Mouse (Mus musculus) bone marrow macrophage, adult 2 months (primary cell): ENCODE data around the gene Shc2.

ENCODE experiments used
- CTCF ChIP-seq: IDR thresholded peaks from 2 replicates; pipeline ENCODE4 v1.5.1; 2012; ENCODE audit warnings: low read depth, mild to moderate bottlenecking, low read length, moderate library complexity
- POLR2A ChIP-seq: IDR thresholded peaks from 2 replicates; pipeline ENCODE4 v1.6.1; 2012; ENCODE audit warnings: mild to moderate bottlenecking, low read depth, low read length, borderline replicate concordance

DNA sequence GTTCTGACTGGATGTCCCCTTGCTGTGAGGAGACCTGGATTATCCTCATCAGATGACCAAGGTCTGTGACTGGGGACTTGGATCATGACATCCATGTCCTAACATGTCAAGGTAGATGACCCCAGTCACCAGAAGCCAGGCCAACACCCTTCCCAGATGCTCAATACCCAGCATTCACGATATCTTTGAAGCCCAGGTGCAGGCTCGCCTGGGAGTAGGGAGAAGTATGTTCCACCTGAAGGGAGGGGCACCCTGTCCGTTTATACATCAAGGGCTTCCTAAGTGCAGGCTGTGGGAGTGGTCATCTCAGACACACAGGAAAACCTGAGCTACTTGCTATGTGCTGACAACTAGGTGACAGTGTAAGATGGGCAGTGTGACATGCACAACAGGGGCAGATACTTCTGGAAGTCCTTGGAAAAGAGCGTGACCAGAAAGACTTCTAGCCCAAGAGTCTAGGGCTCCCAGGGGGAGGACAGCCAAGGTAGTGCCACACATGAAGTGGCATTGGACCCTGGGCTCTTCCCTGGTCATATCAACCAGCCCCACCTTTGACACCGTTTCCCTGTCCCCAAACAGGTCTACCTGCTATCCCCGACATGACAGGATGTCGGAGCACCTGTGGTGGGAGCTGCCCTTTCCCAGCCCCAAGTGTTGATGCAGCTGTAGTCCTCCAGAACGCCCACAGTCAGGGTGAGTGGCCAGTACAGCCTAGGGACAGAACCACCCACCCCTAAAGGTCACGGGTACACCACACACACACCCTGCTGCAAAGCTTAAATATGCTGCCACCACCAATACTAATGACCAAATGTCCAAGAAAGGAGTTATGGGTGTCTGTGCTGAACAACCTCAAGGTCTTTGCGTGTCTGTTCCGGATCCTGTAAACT is 43.1 kb upstream of the Shc2 start:
- TF ChIP-seq CTCF (no peak), POLR2A (no peak)
